Mouse (Mus musculus) embryonic fibroblast, embryonic 13.5 days (primary cell): ENCODE data around the gene Tmem179.

Experiments used
- CTCF ChIP-seq: IDR thresholded peaks from 2 replicates; pipeline ENCODE4 v1.5.1; 2011; ENCODE audit warnings: mild to moderate bottlenecking, control low read depth, low read length, moderate library complexity, borderline replicate concordance; ENCODE audit not compliant: insufficient read depth
- POLR2A ChIP-seq: IDR thresholded peaks from 2 replicates; pipeline ENCODE4 v1.6.1; 2011; ENCODE audit warnings: low read depth, mild to moderate bottlenecking, control low read depth, low read length, moderate library complexity

- TF ChIP-seq POLR2A (no peak), CTCF (peak; percentile 100)
These were observed 42.8 kb downstream of the Tmem179 start for GRCm38 (mm10) chr12:112473777-112474176.
